28 mouse cellular contexts compared by ENCODE assay signal in genomic region chr2:52952202-52952730, GRCm38 (mm10).
DNase-seq lines count a peak whose midpoint lies in the region; ATAC-seq and TF ChIP-seq lines count a peak whose summit lies in the region.
"Had no signal": no experiment of that assay in that cellular context is flagged by ENCODE, and none has a peak within 500 bp of the region (broad histone marks: within the 10 kb centered on the region; RNA-seq: fewer than 3 reads in every experiment).

No protein-coding gene starts in this region.

- 65% methylated on average over 6 of the region's 6 CpGs for WGBS in stomach, embryonic 14.5 days
- WGBS in stomach, postnatal 0 days, result 61% methylated on average over 6 of the region's 6 CpGs
- WGBS in intestine, embryonic 14.5 days, result 60% methylated on average over 6 of the region's 6 CpGs
- WGBS in stomach, embryonic 15.5 days, result 63% methylated on average over 6 of the region's 6 CpGs

- H3K4me1 ChIP-seq in stomach, embryonic 14.5 days (ENCODE audit: control insufficient read depth, insufficient read depth, low read length), result no peaks in the 10 kb centered on the region
- no peaks in the 10 kb centered on the region; the same call in 1 of the 2 replicates for H3K4me1 ChIP-seq in stomach, postnatal 0 days (replicated peaks; ENCODE audit: control insufficient read depth, insufficient read depth)
- peaks cover 4% of the 10 kb centered on the region for H3K4me1 ChIP-seq in intestine, embryonic 14.5 days (replicated peaks; ENCODE audit: control insufficient read depth, insufficient read depth, low read length)
- H3K4me1 ChIP-seq in stomach, embryonic 15.5 days, result 0 out of 2 replicates have a peak, but pooled peaks cover 4% of the 10 kb centered on the region
- H3K4me1 ChIP-seq: liver, embryonic 13.5 days had no signal

- H3K36me3 ChIP-seq in stomach, embryonic 14.5 days (ENCODE audit: control insufficient read depth, insufficient read depth, low read length), result no peaks in the 10 kb centered on the region
- no peaks in the 10 kb centered on the region for H3K36me3 ChIP-seq in stomach, postnatal 0 days (ENCODE audit: control insufficient read depth, insufficient read depth, low read length)
- no peaks in the 10 kb centered on the region for H3K36me3 ChIP-seq in intestine, embryonic 14.5 days (ENCODE audit: control insufficient read depth, insufficient read depth, low read length)
- no peaks in the 10 kb centered on the region for H3K36me3 ChIP-seq in stomach, embryonic 15.5 days
- H3K36me3 ChIP-seq: G1E; heart, embryonic 12.5 days; hindbrain, embryonic 12.5 days; liver, embryonic 13.5 days; lung, embryonic 15.5 days; midbrain, embryonic 13.5 days had no signal

- DNase-seq in adrenal gland, adult (ENCODE audit: inconsistent age in 2 of 2, low spot score in 1 of 2), result peak; percentile 73 to 81
- no peak for DNase-seq in adrenal gland, adult 8-10 months
- no peak for DNase-seq in stomach, postnatal 0 days (ENCODE audit: low spot score)
- no peak for DNase-seq in intestine, embryonic 14.5 days (ENCODE audit: low spot score)
- DNase-seq in heart, postnatal 25 days (ENCODE audit: low spot score), result no peak
- DNase-seq in left cerebral cortex, postnatal 14 days (ENCODE audit: low spot score in 2 of 2), result no peak
- DNase-seq: adrenal gland, postnatal 25 days; cerebellum, adult 9-11 months; heart, postnatal 10 days; kidney, postnatal 36 days; layer of hippocampus, postnatal 36 days; liver, embryonic 13.5 days; lung, postnatal 36 days; retina, postnatal 1 day; right cerebral cortex, postnatal 4 days; thymus, postnatal 14 days had no signal

- no peak overlapping the region for H3K4me2 ChIP-seq in stomach, embryonic 14.5 days (replicated peaks; ENCODE audit: low read depth, low read length)
- no peak overlapping the region for H3K4me2 ChIP-seq in stomach, postnatal 0 days (replicated peaks; ENCODE audit: low read depth)
- no peak overlapping the region for H3K4me2 ChIP-seq in intestine, embryonic 14.5 days (ENCODE audit: low read length)
- no peak overlapping the region for H3K4me2 ChIP-seq in stomach, embryonic 15.5 days
- H3K4me2 ChIP-seq: heart, embryonic 12.5 days; hindbrain, embryonic 12.5 days; limb, embryonic 13.5 days; liver, embryonic 13.5 days; lung, embryonic 15.5 days; midbrain, embryonic 13.5 days had no signal

- 0 out of 2 replicates have a peak, but pooled peaks have one; percentile 46 for ATAC-seq in stomach, embryonic 14.5 days (ENCODE audit: insufficient number of reproducible peaks, insufficient read depth, low FRiP score, low read depth)
- ATAC-seq in stomach, postnatal 0 days (ENCODE audit: low FRiP score, low TSS enrichment), result no peak
- ATAC-seq in intestine, embryonic 14.5 days (replicated peaks; ENCODE audit: low FRiP score, low TSS enrichment, low read depth), result 0 out of 2 replicates have a peak, but pooled peaks have one; percentile 43
- peak; percentile 56; the same call in 1 of the 2 replicates for ATAC-seq in stomach, embryonic 15.5 days (ENCODE audit: insufficient read depth, low FRiP score, low read depth)
- ATAC-seq: activated CD4-positive, CD25-positive, alpha-beta regulatory T cell, adult 4 months; inflammation-experienced regulatory T-cells, adult 6 months; midbrain, embryonic 13.5 days had no signal

- no peak overlapping the region for H3K9ac ChIP-seq in stomach, embryonic 14.5 days (replicated peaks; ENCODE audit: low read depth, low read length)
- no peak overlapping the region for H3K9ac ChIP-seq in stomach, postnatal 0 days (ENCODE audit: low read length)
- no peak overlapping the region for H3K9ac ChIP-seq in intestine, embryonic 14.5 days (ENCODE audit: low read length)
- H3K9ac ChIP-seq in stomach, embryonic 15.5 days, result no peak overlapping the region
- H3K9ac ChIP-seq: heart, embryonic 12.5 days; hindbrain, embryonic 12.5 days; limb, embryonic 13.5 days; liver, embryonic 13.5 days; lung, embryonic 15.5 days; midbrain, embryonic 13.5 days had no signal

- TF ChIP-seq EP300 in stomach, postnatal 0 days (optimal IDR thresholded peaks at IDR 0.05), result no peak

- TF ChIP-seq CTCF in stomach, postnatal 0 days (IDR thresholded peaks at IDR 0.05; ENCODE audit: low read depth), result no peak

- intact Hi-C loops in heart, postnatal 25 days (cut with DNase I), result no loop called here
- intact Hi-C loops in left cerebral cortex, postnatal 14 days (cut with DNase I), result no loop called here

- H3K4me3 ChIP-seq in stomach, embryonic 14.5 days (ENCODE audit: low read depth, low read length), result no peak overlapping the region
- no peak overlapping the region for H3K4me3 ChIP-seq in stomach, postnatal 0 days (ENCODE audit: low read depth, low read length)
- no peak overlapping the region for H3K4me3 ChIP-seq in intestine, embryonic 14.5 days (ENCODE audit: low read depth, low read length)
- H3K4me3 ChIP-seq in stomach, embryonic 15.5 days (replicated peaks), result no peak overlapping the region
- H3K4me3 ChIP-seq: heart, embryonic 12.5 days; hindbrain, embryonic 12.5 days; limb, embryonic 13.5 days; liver, embryonic 13.5 days; lung, embryonic 15.5 days; megakaryocyte, embryonic 14.5 days; midbrain, embryonic 13.5 days had no signal

- H3K9me3 ChIP-seq in stomach, embryonic 14.5 days (ENCODE audit: control insufficient read depth, low read depth, low read length), result no peaks in the 10 kb centered on the region
- H3K9me3 ChIP-seq in stomach, postnatal 0 days (ENCODE audit: control insufficient read depth, low read length), result no peaks in the 10 kb centered on the region
- 0 out of 2 replicates have a peak, but pooled peaks cover 3% of the 10 kb centered on the region for H3K9me3 ChIP-seq in intestine, embryonic 14.5 days (ENCODE audit: control insufficient read depth, low read length)
- H3K9me3 ChIP-seq in stomach, embryonic 15.5 days, result no peaks in the 10 kb centered on the region
- H3K9me3 ChIP-seq: G1E; hindbrain, embryonic 12.5 days; limb, embryonic 13.5 days; liver, embryonic 13.5 days; lung, embryonic 15.5 days; midbrain, embryonic 13.5 days had no signal

- H3K27me3 ChIP-seq in stomach, embryonic 14.5 days (ENCODE audit: control insufficient read depth, insufficient read depth, low read length), result no peaks in the 10 kb centered on the region
- H3K27me3 ChIP-seq in stomach, postnatal 0 days (ENCODE audit: control insufficient read depth, insufficient read depth, low read length), result no peaks in the 10 kb centered on the region
- H3K27me3 ChIP-seq in intestine, embryonic 14.5 days (replicated peaks; ENCODE audit: control insufficient read depth, insufficient read depth, low read length), result no peaks in the 10 kb centered on the region
- no peaks in the 10 kb centered on the region for H3K27me3 ChIP-seq in stomach, embryonic 15.5 days (replicated peaks)
- H3K27me3 ChIP-seq: CH12.LX; heart, embryonic 12.5 days; hindbrain, embryonic 12.5 days; limb, embryonic 13.5 days; liver, embryonic 13.5 days; lung, embryonic 15.5 days; megakaryocyte, embryonic 14.5 days; midbrain, embryonic 13.5 days had no signal

- H3K27ac ChIP-seq in stomach, embryonic 14.5 days (ENCODE audit: low read length), result no peak overlapping the region
- H3K27ac ChIP-seq in stomach, postnatal 0 days (replicated peaks), result no peak overlapping the region
- no peak overlapping the region for H3K27ac ChIP-seq in intestine, embryonic 14.5 days (ENCODE audit: low read depth)
- no peak overlapping the region for H3K27ac ChIP-seq in stomach, embryonic 15.5 days
- H3K27ac ChIP-seq: hindbrain, embryonic 12.5 days; limb, embryonic 13.5 days; liver, embryonic 13.5 days; lung, embryonic 15.5 days; midbrain, embryonic 13.5 days had no signal

Comparison
In these comparisons a context has a peak if more than half of its experiments do, and no peak if none do; other contexts are left out.
1. DNase-seq: peak in adrenal gland, adult (2 of 2); none in adrenal gland, adult 8-10 months (single experiment), stomach, postnatal 0 days (single experiment), intestine, embryonic 14.5 days (single experiment), heart, postnatal 25 days (single experiment) and left cerebral cortex, postnatal 14 days (0 of 2).